Mouse (Mus musculus) adrenal gland, adult 2 months (tissue): Measurements from ENCODE around the gene Btbd9. TPM values are rescaled to one million over a fixed set of nuclear protein-coding genes. Genes with fewer than 3 reads are reported as not detected.

Experiments
- DNase-seq: peaks from one replicate; pipeline ENCODE4 v3.0.0; 2021
- polyA plus RNA-seq: library from polyadenylated mRNA; depleted of rRNA; stranded (reverse); fragments of >200 nt; gene quantifications from 2 replicates; pipeline ENCODE4 v1.2.3, GENCODE M21; 2012
- total RNA-seq, 2 experiments: library from RNA; stranded (reverse); gene quantifications; 2 replicates each; pipeline ENCODE4 v1.2.3; 2021

Btbd9 gene
- total and polyA plus RNA-seq, 3 experiments, result 16.5 to 48.5 (median 32.7) TPM

DNA sequence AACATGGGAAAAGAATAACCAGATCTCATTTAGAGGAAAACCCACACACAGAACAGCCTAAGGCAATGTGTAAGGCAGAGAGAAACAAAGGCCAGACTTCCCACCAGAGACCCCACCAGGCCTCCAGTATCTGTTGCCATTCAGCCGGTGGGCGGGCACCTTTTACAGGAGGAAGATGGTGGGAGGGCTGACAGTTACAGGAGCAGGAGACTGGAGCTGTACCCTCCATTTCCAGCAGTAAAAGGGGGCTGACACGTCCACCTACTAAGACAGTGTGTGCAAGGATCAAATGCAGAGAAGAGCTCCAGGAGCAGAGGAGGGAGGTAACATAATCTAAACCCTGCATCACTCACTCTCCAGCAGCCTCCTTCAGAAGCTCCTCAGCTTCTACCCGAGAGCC, 123.0 kb downstream of the Btbd9 start:
- DNase-seq, result no peak

- DNase-seq, result no peak
These were observed 123.9 kb downstream of the Btbd9 start for GRCm38 (mm10) chr17:30452363-30452762.

DNA sequence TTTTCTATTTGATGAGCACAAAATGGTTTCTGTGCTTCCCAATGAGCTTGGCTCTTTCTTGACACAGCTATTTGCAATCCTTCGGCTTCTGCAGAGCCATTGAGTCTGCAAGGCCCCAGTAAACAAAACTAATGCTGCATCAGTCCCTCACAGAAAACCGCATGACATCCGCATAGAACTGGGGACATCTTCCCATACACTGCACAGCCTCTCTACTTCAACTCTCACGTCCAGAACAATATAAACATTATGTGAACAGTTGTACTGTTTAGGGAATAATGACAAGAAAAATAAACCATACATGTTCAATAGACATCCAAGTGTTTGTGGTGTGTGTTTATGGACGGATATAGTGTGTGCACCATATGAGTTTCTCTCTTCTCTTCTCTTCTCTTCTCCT, 127.7 kb downstream of the Btbd9 start:
- DNase-seq, result no peak

DNA sequence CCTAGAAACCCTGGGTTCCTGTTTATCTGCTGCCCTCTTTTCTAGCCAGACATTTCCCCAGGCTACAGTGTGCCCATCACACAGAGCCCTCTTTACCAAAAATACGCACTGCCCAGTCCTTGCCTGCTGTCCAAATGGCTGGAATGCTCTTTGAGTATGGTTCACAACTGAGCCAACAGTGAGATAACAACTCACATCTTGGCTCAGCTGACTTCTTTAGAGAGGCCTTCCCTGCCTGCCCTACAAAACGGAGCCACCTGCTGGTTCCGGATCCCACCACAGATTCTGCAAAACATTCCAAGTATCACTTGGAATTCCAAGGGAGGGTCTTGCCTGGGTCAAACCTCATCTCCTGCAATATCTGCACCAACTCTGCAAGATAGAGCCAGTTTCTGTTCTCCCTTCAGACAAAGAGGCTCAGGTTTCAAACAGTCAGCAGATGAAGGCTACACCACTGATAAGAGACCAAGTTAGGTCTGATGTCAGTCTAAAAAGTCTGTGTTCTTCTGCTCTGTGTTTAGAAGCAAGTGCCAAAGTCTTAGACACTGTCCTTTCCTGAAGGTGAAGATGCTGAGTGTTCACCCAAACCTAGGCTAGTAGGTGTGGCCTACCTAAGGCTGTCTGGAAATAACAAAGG, 130.4 kb downstream of the Btbd9 start:
- no peak for DNase-seq

- DNase-seq, result no peak
These were observed 136.6 kb downstream of the Btbd9 start for GRCm38 (mm10) chr17:30439702-30440101.

- DNase-seq, result peak; percentile 26
These were observed 137.5 kb downstream of the Btbd9 start for GRCm38 (mm10) chr17:30438786-30439185.

- no peak for DNase-seq
These were observed 140.2 kb downstream of the Btbd9 start for GRCm38 (mm10) chr17:30436021-30436461.

GRCm38 (mm10) chr17:30435478-30435877, 140.8 kb downstream of the Btbd9 start:
- no peak for DNase-seq

DNA sequence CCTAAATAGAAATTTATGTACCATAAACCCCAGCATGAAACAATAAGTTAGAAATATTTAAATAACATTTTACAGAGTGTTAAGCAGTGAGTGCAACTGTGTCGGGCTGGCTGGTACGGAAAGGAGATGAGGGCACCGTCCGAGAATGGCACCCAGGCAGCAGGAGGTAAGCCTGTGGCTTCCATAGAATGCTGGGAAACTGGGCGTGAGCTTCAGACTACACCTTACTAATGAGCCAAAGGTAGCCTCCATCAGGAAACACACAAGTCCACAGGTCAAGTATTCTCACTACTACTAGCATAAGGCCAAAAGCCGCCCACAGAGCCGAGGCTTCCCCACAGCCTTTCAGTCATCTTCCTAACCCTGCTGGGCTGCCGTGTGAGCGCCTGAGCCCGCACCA, 144.2 kb downstream of the Btbd9 start:
- no peak for DNase-seq

- DNase-seq, result no peak
These were observed 145.2 kb downstream of the Btbd9 start for GRCm38 (mm10) chr17:30430961-30431640.

DNA sequence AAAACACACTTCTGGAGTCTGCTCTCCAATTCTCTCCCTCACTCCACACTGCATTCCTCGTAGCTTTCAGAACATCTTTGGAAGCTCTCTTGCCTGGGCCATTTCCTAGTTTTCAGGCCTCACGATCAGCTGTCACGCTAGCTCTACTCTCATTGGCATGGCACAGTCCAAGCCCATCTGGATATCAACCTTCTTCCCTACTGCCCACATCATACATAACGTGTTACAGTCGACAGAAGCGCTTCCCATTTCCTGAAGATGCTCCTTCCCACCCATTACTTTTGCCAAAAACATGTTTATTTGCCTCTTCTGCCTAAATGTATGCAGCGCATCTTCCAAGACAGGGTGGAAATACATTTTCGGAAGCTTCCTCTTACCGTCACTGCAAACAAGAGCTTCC, 147.6 kb downstream of the Btbd9 start:
- DNase-seq, result no peak

DNA sequence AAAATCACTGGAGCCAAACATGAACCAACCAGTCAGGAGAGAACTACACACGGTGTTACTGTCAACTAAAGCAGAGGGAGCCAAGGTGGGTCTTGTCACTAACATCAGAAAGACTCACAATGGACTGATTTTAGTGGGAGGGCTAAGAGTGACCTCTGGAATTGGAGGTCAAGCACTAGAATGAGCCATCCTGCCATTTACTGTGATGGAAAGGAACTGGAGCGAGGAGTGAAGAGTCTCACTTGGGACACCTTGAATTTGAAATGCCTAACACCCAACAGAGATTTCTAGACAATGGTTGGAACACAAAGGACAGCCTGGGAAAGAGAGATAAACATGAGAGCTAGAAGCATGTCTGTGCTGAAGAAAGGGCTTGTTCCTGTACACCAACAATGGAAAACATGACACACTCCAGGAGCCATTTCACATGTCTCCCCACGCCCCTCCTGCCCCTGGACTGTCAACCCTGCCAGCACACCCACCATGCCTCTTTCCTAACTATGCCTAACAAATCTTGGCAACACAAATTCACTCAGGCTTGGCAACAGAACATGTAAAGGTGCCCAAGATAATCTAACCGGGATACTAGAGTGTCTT, 152.9 kb downstream of the Btbd9 start:
- DNase-seq, result no peak

DNA sequence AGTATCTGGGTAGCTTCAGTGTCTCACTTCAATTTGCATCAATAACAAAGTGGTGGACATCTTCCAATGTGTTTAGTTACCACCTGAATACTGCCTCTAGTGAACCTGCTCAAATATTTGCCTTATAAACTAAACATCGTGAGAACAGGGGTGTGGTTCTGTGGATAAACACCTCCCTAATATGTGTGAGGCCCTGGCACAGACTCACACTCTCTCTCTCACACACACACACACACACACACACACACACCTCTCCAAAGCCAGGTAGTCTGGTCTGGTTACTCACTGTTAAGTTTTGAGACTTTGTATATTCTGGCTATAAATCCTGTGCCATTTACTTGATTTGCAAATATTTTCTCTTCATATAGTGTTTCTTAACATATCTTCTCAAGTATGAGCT, 154.0 kb downstream of the Btbd9 start:
- DNase-seq, result no peak

DNA sequence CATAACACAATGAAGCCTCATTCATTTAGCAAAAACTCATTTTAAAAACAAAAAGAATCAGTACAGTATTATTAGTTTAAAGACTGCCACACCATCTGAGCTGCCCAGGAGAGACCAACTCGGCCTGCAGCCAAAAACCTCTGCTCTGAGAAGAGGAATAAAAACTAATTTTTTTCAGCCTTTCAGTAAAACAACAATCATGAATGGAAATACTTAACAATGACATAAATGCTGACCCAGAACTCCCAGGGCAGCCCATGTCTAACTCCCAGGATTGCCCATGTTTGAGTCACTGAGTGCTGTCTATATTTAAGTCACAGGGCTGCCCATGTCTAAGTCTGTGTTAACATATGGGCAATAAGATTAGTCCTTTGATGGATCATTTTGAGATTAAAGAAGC, 155.0 kb downstream of the Btbd9 start:
- no peak for DNase-seq

GRCm38 (mm10) chr17:30419494-30419893, 156.8 kb downstream of the Btbd9 start:
- DNase-seq, result no peak

- DNase-seq, result no peak
These were observed 157.8 kb downstream of the Btbd9 start for GRCm38 (mm10) chr17:30418510-30418909.

DNA sequence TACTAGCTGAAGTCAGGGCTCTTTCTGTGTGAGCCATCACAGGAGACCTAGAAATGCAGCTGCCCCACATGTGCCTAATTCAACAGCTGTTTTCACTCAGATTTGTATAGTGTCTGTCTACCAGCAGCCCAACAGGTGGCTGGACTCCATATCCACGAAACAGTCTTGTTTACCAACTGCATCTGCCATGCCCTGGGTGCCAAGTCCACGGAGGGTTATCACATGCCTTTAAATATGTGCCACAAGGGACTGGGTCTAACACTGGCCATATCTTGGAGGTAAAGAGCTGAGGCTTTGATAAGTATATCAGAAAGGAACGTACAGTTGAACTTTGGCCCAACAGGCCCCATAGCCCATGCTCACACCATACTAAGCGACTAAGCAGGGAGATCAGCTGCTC, 159.2 kb downstream of the Btbd9 start:
- DNase-seq, result no peak

GRCm38 (mm10) chr17:30415693-30416092, 160.6 kb downstream of the Btbd9 start:
- no peak for DNase-seq

DNA sequence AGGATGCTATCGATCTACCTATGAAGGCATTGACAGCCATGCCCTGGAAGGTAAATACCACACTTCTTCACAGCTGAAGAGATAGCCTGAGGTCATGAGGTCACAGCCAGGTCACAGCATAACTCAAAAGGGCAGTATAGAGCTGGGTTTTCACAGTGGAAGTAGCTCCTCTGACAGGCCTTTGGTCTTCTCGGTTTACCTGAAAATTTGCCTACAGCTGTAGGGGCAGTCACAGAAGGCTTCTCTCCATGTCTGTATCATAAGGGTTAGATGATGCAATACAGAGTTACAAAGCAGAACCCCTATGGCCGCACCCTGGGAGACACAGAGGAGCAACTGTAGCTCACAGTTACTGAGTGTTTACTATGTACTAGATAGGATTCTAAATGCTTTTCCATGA, 163.3 kb downstream of the Btbd9 start:
- no peak for DNase-seq

DNA sequence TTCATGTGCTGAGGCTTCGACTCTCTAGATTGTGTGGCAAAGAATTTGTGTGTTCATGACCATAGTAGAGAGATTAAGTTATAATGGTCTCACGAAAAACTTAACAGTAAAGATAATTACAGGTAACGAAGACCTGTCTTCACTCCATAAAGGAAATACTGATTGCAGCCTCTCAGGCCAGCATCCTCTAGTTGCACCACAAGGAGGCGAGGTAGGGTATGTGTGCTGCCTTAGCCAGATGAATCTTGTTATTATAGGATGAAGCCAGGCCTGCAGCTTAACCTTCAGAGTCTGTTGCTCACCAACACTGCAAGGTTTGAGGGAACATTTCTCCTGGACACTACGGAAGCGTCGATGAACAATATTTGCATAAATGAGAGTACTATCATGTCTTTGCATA, 170.3 kb downstream of the Btbd9 start:
- no peak for DNase-seq

DNA sequence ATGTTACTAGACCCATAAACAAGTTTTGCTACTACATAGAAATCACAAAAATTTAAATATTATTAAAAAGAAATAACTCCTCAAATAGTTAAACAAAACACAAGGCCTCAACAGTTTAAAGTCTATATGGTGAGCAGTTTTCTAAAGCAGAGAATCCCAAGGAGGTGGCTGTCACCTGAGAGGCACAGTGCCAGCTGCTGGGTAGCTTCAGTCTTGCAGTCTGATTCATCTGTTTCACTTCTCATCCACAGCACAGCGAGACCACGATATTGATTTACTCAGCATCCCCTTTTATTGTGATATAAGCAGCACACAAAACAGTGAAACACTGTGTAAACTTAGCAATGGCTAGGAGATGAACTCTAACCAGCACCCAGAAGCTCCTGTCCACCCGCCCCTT, 173.4 kb downstream of the Btbd9 start:
- DNase-seq, result no peak

GRCm38 (mm10) chr17:30395261-30395660, 181.0 kb downstream of the Btbd9 start:
- DNase-seq, result no peak

DNA sequence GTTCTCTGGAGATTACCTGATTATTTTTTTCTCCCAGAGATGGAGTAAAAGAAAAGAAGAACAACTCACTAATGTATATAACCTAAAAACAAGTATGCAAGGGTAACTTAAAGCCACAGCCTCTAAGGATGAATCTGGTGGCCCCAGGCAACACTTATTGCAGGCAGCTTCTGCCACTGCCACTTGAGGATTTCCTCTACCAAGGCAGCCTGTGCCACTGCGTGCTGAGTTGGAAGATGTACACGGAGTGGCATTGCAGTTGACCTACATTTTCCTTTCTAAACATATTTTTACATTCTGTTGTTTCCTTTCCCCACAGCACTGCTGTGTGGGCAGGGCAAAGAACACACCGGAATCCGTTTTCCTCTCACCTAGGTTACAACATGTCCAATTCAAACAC, 184.3 kb downstream of the Btbd9 start:
- DNase-seq, result no peak

DNA sequence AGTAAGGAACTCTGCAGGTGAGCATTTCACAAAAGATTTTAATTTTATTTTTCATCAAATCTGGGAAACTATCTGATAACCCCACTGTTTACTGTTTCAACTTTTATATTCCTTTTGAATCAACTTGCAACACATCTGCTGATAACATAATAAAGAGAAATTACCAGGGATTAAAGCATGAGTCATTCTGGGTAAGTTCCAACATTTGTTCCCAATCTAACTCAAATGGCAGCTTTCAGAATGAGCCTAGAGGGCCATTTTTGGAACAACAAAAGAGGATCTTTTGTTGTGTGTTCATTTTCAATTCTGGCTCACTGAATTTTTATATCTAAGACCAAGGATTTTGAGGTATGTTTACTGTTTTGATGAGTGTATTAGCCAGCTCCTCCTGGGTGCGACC, 185.1 kb downstream of the Btbd9 start:
- DNase-seq, result no peak
